9 mouse cellular contexts compared by ENCODE assay signal in the genomic region with DNA sequence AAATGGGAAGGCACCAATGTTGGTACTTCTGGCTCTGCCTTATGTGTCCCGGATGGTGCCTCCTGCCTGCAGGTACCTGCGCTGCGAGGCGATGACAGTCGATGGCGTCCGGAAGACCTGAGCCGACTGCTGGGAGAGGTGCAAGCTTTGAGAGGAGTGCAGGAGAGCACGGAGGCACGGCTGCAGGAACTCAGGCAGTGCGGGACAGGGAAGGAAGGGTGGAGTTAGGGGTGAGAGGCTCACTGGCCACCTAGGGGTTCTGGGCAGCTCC. TPM values are rescaled to one million over a fixed set of nuclear protein-coding genes. Genes with fewer than 3 reads are reported as not detected.
A peak's percentile ranks its signal among the peaks of the same experiment; 100 is the strongest.
DNase-seq lines count a peak whose midpoint lies in the region; ATAC-seq and TF ChIP-seq lines count a peak whose summit lies in the region.
"Had no signal": no experiment of that assay in that cellular context is flagged by ENCODE, and none has a peak within 500 bp of the region (broad histone marks: within the 10 kb centered on the region; RNA-seq: fewer than 3 reads in every experiment).

No protein-coding gene starts in this region.

- 3% methylated on average over 11 of the region's 11 CpGs for WGBS in intestine, embryonic 14.5 days
- 8% methylated on average over 11 of the region's 11 CpGs for WGBS in intestine, postnatal 0 days
- WGBS in embryonic facial prominence, embryonic 14.5 days = 3% methylated on average over 11 of the region's 11 CpGs
- 3% methylated on average over 11 of the region's 11 CpGs for WGBS in limb, embryonic 12.5 days

- H3K4me3 ChIP-seq in intestine, embryonic 14.5 days (ENCODE audit: low read depth, low read length) = peak overlapping the region; percentile 10; the same call in 1 of the 2 replicates
- H3K4me3 ChIP-seq in intestine, postnatal 0 days (ENCODE audit: low read depth, low read length) = no peak overlapping the region
- H3K4me3 ChIP-seq in ES-Bruce4 (ENCODE audit: low read depth, low read length) = peak overlapping the region; percentile 61
- H3K4me3 ChIP-seq in embryonic facial prominence, embryonic 14.5 days (ENCODE audit: low read depth, low read length) = peak overlapping the region; percentile 50
- H3K4me3 ChIP-seq in limb, embryonic 12.5 days (replicated peaks) = peak overlapping the region; percentile 13; the same call in 1 of the 2 replicates

- no peak for ATAC-seq in intestine, embryonic 14.5 days (replicated peaks; ENCODE audit: low FRiP score, low TSS enrichment, low read depth)
- no peak for ATAC-seq in intestine, postnatal 0 days
- ATAC-seq in embryonic facial prominence, embryonic 14.5 days (ENCODE audit: low read depth) = no peak
- ATAC-seq in limb, embryonic 12.5 days (ENCODE audit: insufficient number of reproducible peaks, insufficient read depth, low FRiP score, low TSS enrichment, low read depth) = no peak

- H3K9ac ChIP-seq in intestine, embryonic 14.5 days (ENCODE audit: low read length) = no peak overlapping the region
- H3K9ac ChIP-seq in intestine, postnatal 0 days (ENCODE audit: low read depth, low read length) = no peak overlapping the region
- H3K9ac ChIP-seq in ES-Bruce4 (ENCODE audit: low read depth, poor library complexity, severe bottlenecking) = no peak overlapping the region
- no peak overlapping the region for H3K9ac ChIP-seq in embryonic facial prominence, embryonic 14.5 days (ENCODE audit: low read depth, low read length)
- H3K9ac ChIP-seq in limb, embryonic 12.5 days (replicated peaks) = no peak overlapping the region

- TF ChIP-seq POLR2A in ES-Bruce4 (IDR thresholded peaks at IDR 0.05; ENCODE audit: insufficient read depth, low read length) = no peak

- H3K9me3 ChIP-seq in intestine, embryonic 14.5 days (ENCODE audit: control insufficient read depth, low read length) = no peaks in the 10 kb centered on the region
- no peaks in the 10 kb centered on the region for H3K9me3 ChIP-seq in intestine, postnatal 0 days (ENCODE audit: control insufficient read depth)
- H3K9me3 ChIP-seq in ES-Bruce4 (replicated peaks; ENCODE audit: control insufficient read depth, insufficient read depth, low read length, poor library complexity, severe bottlenecking) = no peaks in the 10 kb centered on the region
- H3K9me3 ChIP-seq in embryonic facial prominence, embryonic 14.5 days (ENCODE audit: control insufficient read depth, low read length) = 0 out of 2 replicates have a peak, but pooled peaks cover 4% of the 10 kb centered on the region
- H3K9me3 ChIP-seq in limb, embryonic 12.5 days = peaks cover 6% of the 10 kb centered on the region; the same call in 1 of the 2 replicates

- no peak for DNase-seq in intestine, embryonic 14.5 days (ENCODE audit: low spot score)
- no peak for DNase-seq in embryonic facial prominence, embryonic 14.5 days (ENCODE audit: low spot score)
- DNase-seq in ovary, postnatal 10 days (ENCODE audit: low spot score) = no peak
- DNase-seq in layer of hippocampus, postnatal 36 days = no peak
- DNase-seq: lung, postnatal 36 days had no signal

- no peak for TF ChIP-seq EP300 in ES-Bruce4 (IDR thresholded peaks at IDR 0.05; ENCODE audit: insufficient read depth, low read depth, low read length)

- TF ChIP-seq CTCF in intestine, postnatal 0 days (IDR thresholded peaks at IDR 0.05; ENCODE audit: low read depth) = no peak
- no peak for TF ChIP-seq CTCF in ES-Bruce4 (IDR thresholded peaks at IDR 0.05; ENCODE audit: low read depth, low read length)

- H3K4me1 ChIP-seq in intestine, embryonic 14.5 days (replicated peaks; ENCODE audit: control insufficient read depth, insufficient read depth, low read length) = peaks cover 25% of the 10 kb centered on the region
- peaks cover 19% of the 10 kb centered on the region; the same call in 1 of the 2 replicates for H3K4me1 ChIP-seq in intestine, postnatal 0 days (replicated peaks; ENCODE audit: control insufficient read depth, insufficient read depth, low read length)
- H3K4me1 ChIP-seq in ES-Bruce4 (ENCODE audit: control insufficient read depth, insufficient read depth, low read length) = peaks cover 2% of the 10 kb centered on the region
- H3K4me1 ChIP-seq in embryonic facial prominence, embryonic 14.5 days (ENCODE audit: control insufficient read depth, insufficient read depth, low read length) = peaks cover 24% of the 10 kb centered on the region; the same call in 1 of the 2 replicates
- peaks cover 41% of the 10 kb centered on the region for H3K4me1 ChIP-seq in limb, embryonic 12.5 days (replicated peaks)

- H3K36me3 ChIP-seq in intestine, embryonic 14.5 days (ENCODE audit: control insufficient read depth, insufficient read depth, low read length) = no peaks in the 10 kb centered on the region
- H3K36me3 ChIP-seq in intestine, postnatal 0 days (ENCODE audit: control insufficient read depth, insufficient read depth) = peaks cover 10% of the 10 kb centered on the region; the same call in 1 of the 2 replicates
- H3K36me3 ChIP-seq in ES-Bruce4 (ENCODE audit: control insufficient read depth, insufficient read depth, low read length, poor library complexity, severe bottlenecking) = no peaks in the 10 kb centered on the region
- H3K36me3 ChIP-seq in embryonic facial prominence, embryonic 14.5 days (ENCODE audit: control insufficient read depth, insufficient read depth, low read length) = no peaks in the 10 kb centered on the region
- no peaks in the 10 kb centered on the region for H3K36me3 ChIP-seq in limb, embryonic 12.5 days

- peaks cover 98% of the 10 kb centered on the region for H3K27me3 ChIP-seq in intestine, embryonic 14.5 days (replicated peaks; ENCODE audit: control insufficient read depth, insufficient read depth, low read length)
- H3K27me3 ChIP-seq in intestine, postnatal 0 days (replicated peaks; ENCODE audit: control insufficient read depth, insufficient read depth, low read length) = peaks cover 73% of the 10 kb centered on the region
- H3K27me3 ChIP-seq in ES-Bruce4 (ENCODE audit: control insufficient read depth, insufficient read depth, low read length, poor library complexity, severe bottlenecking) = peaks cover 18% of the 10 kb centered on the region
- peaks cover 97% of the 10 kb centered on the region for H3K27me3 ChIP-seq in embryonic facial prominence, embryonic 14.5 days (replicated peaks; ENCODE audit: control insufficient read depth, insufficient read depth, low read length)
- peaks cover 99% of the 10 kb centered on the region for H3K27me3 ChIP-seq in limb, embryonic 12.5 days

- H3K27ac ChIP-seq in intestine, embryonic 14.5 days (ENCODE audit: low read depth) = no peak overlapping the region
- H3K27ac ChIP-seq in intestine, postnatal 0 days (ENCODE audit: low read depth, low read length) = no peak overlapping the region
- no peak overlapping the region for H3K27ac ChIP-seq in ES-Bruce4 (ENCODE audit: insufficient read depth, low read length)
- no peak overlapping the region for H3K27ac ChIP-seq in embryonic facial prominence, embryonic 14.5 days (replicated peaks; ENCODE audit: low read depth, low read length)
- H3K27ac ChIP-seq in limb, embryonic 12.5 days = no peak overlapping the region

- no peak overlapping the region for H3K4me2 ChIP-seq in intestine, embryonic 14.5 days (ENCODE audit: low read length)
- no peak overlapping the region for H3K4me2 ChIP-seq in intestine, postnatal 0 days (replicated peaks; ENCODE audit: low read depth)
- H3K4me2 ChIP-seq in embryonic facial prominence, embryonic 14.5 days (ENCODE audit: low read depth, low read length) = peak overlapping the region; percentile 10; the same call in 1 of the 2 replicates
- peak overlapping the region; percentile 33 for H3K4me2 ChIP-seq in limb, embryonic 12.5 days

RNA-seq across cellular contexts. Expression of a gene that starts 1.2 kb away (rescaled TPM):
- 0.35 TPM in 1 of 2 replicates, not detected in the other for polyA plus RNA-seq in intestine, embryonic 14.5 days (2014; fragmentation: Nextera tagmentation; extraction: Ambion mirVana)
- 0.27 and 0.48 TPM in 2 replicates for polyA plus RNA-seq in intestine, postnatal 0 days (2015; fragmentation: Nextera tagmentation; extraction: Ambion mirVana)
- 1.1 and 1.4 TPM in 2 replicates for polyA plus RNA-seq in ES-Bruce4 (2011; ENCODE audit: insufficient read depth, insufficient read length, low read depth, missing spikeins)
- polyA plus RNA-seq in embryonic facial prominence, embryonic 14.5 days (2014; fragmentation: Nextera tagmentation; extraction: Ambion mirVana) = 0.38 and 0.49 TPM in 2 replicates
- polyA plus RNA-seq in limb, embryonic 12.5 days (2016; fragmentation: Nextera tagmentation; extraction: Ambion mirVana) = 0.13 and 0.18 TPM in 2 replicates
- 1 to 10 TPM; 4.9 to 7.0 TPM for total RNA-seq in layer of hippocampus, postnatal 36 days (2021)
- polyA plus RNA-seq: stomach, embryonic 14.5 days had no signal

RNA-seq across cellular contexts. Expression of a gene that starts 5.1 kb away (rescaled TPM):
- 1.3 and 1.4 TPM in 2 replicates for polyA plus RNA-seq in intestine, embryonic 14.5 days (2014; fragmentation: Nextera tagmentation; extraction: Ambion mirVana)
- 0.76 and 0.90 TPM in 2 replicates for polyA plus RNA-seq in intestine, postnatal 0 days (2015; fragmentation: Nextera tagmentation; extraction: Ambion mirVana)
- polyA plus RNA-seq in ES-Bruce4 (2011; ENCODE audit: insufficient read depth, insufficient read length, low read depth, missing spikeins) = 0.94 and 1.4 TPM in 2 replicates
- 5.3 and 5.4 TPM in 2 replicates for polyA plus RNA-seq in embryonic facial prominence, embryonic 14.5 days (2014; fragmentation: Nextera tagmentation; extraction: Ambion mirVana)
- polyA plus RNA-seq in limb, embryonic 12.5 days (2016; fragmentation: Nextera tagmentation; extraction: Ambion mirVana) = 1.6 TPM in 2 replicates
- 1 to 10 TPM; 6.9 to 9.1 TPM for total RNA-seq in layer of hippocampus, postnatal 36 days (2021)

RNA-seq across cellular contexts. Expression of a gene that starts 6.4 kb away (rescaled TPM):
- 4.5 and 4.9 TPM in 2 replicates for polyA plus RNA-seq in intestine, embryonic 14.5 days (2014; fragmentation: Nextera tagmentation; extraction: Ambion mirVana)
- polyA plus RNA-seq in intestine, postnatal 0 days (2015; fragmentation: Nextera tagmentation; extraction: Ambion mirVana) = 6.0 and 6.2 TPM in 2 replicates
- 1.5 and 1.9 TPM in 2 replicates for polyA plus RNA-seq in ES-Bruce4 (2011; ENCODE audit: insufficient read depth, insufficient read length, low read depth, missing spikeins)
- 2.9 and 3.2 TPM in 2 replicates for polyA plus RNA-seq in embryonic facial prominence, embryonic 14.5 days (2014; fragmentation: Nextera tagmentation; extraction: Ambion mirVana)
- polyA plus RNA-seq in limb, embryonic 12.5 days (2016; fragmentation: Nextera tagmentation; extraction: Ambion mirVana) = 1.7 and 1.9 TPM in 2 replicates
- 1 to 10 TPM; 1.0 TPM for total RNA-seq in layer of hippocampus, postnatal 36 days (2021)

RNA-seq across cellular contexts. Expression of a gene that starts 6.4 kb away (rescaled TPM):
- 26.2 and 26.8 TPM in 2 replicates for polyA plus RNA-seq in intestine, embryonic 14.5 days (2014; fragmentation: Nextera tagmentation; extraction: Ambion mirVana)
- 50.6 TPM in 2 replicates for polyA plus RNA-seq in intestine, postnatal 0 days (2015; fragmentation: Nextera tagmentation; extraction: Ambion mirVana)
- 4.7 and 5.6 TPM in 2 replicates for polyA plus RNA-seq in ES-Bruce4 (2011; ENCODE audit: insufficient read depth, insufficient read length, low read depth, missing spikeins)
- polyA plus RNA-seq in embryonic facial prominence, embryonic 14.5 days (2014; fragmentation: Nextera tagmentation; extraction: Ambion mirVana) = 21.1 and 23.3 TPM in 2 replicates
- polyA plus RNA-seq in limb, embryonic 12.5 days (2016; fragmentation: Nextera tagmentation; extraction: Ambion mirVana) = 16.0 and 16.6 TPM in 2 replicates
- 1 to 10 TPM; 8.2 to 9.0 TPM for total RNA-seq in layer of hippocampus, postnatal 36 days (2021)

RNA-seq across cellular contexts. Expression of a gene that starts 15.9 kb away (rescaled TPM):
- 19.1 and 20.3 TPM in 2 replicates for polyA plus RNA-seq in intestine, embryonic 14.5 days (2014; fragmentation: Nextera tagmentation; extraction: Ambion mirVana)
- polyA plus RNA-seq in intestine, postnatal 0 days (2015; fragmentation: Nextera tagmentation; extraction: Ambion mirVana) = 7.1 and 8.1 TPM in 2 replicates
- 0.37 and 0.67 TPM in 2 replicates for polyA plus RNA-seq in ES-Bruce4 (2011; ENCODE audit: insufficient read depth, insufficient read length, low read depth, missing spikeins)
- 37.0 and 42.8 TPM in 2 replicates for polyA plus RNA-seq in embryonic facial prominence, embryonic 14.5 days (2014; fragmentation: Nextera tagmentation; extraction: Ambion mirVana)
- 5.9 and 6.8 TPM in 2 replicates for polyA plus RNA-seq in limb, embryonic 12.5 days (2016; fragmentation: Nextera tagmentation; extraction: Ambion mirVana)
- total RNA-seq in layer of hippocampus, postnatal 36 days (2021) = 1 to 10 TPM; 2.2 to 2.6 TPM

Comparison
In these comparisons a context has a peak if more than half of its experiments do, and no peak if none do; other contexts are left out.
1. H3K4me2 ChIP-seq: peak in embryonic facial prominence, embryonic 14.5 days (single experiment) and limb, embryonic 12.5 days (single experiment); none in intestine, embryonic 14.5 days (single experiment) and intestine, postnatal 0 days (single experiment).